Mouse (Mus musculus) c-Kit-negative CD71-positive TER-119-positive erythroid progenitor cells, embryonic 14.5 days (primary cell): Measurements from ENCODE around the gene Parp14.
A peak's percentile ranks its signal among the peaks of the same experiment; 100 is the strongest.
"Not testable (repeated sequence)": the region's sequence is repeated elsewhere in the genome, so short reads cannot be mapped to it uniquely, and the experiment has no call there.

Experiments used
- DNase-seq: peaks from one replicate; pipeline ENCODE4 v3.0.0-alpha.2; 2013; ENCODE audit warnings: low read depth, low spot score

The Parp14 gene

GRCm38 (mm10) chr16:35871048-35871851 is at the start of gene Parp14:
TSS of gene Parp14 (minus strand) at chr16:35871544.
- DNase-seq = no peak

- no peak for DNase-seq
Observed at GRCm38 (mm10) chr16:35918721-35919543, 47.6 kb upstream of the Parp14 start.

GRCm38 (mm10) chr16:35914301-35914700 is 43.0 kb upstream of the Parp14 start:
- no peak for DNase-seq

GRCm38 (mm10) chr16:35913526-35913925 is 42.2 kb upstream of the Parp14 start:
- no peak for DNase-seq

- no peak for DNase-seq
Observed at GRCm38 (mm10) chr16:35911449-35911848, 40.1 kb upstream of the Parp14 start.

- no peak for DNase-seq
Observed at GRCm38 (mm10) chr16:35907432-35908201, 36.3 kb upstream of the Parp14 start.

- no peak for DNase-seq
Observed at GRCm38 (mm10) chr16:35906887-35907286, 35.5 kb upstream of the Parp14 start.

GRCm38 (mm10) chr16:35905819-35906485 is 34.6 kb upstream of the Parp14 start:
- peak; percentile 52 for DNase-seq

- DNase-seq = no peak
Observed at GRCm38 (mm10) chr16:35905355-35905754, 34.0 kb upstream of the Parp14 start.

- no peak for DNase-seq
Observed at GRCm38 (mm10) chr16:35904121-35904736, 32.9 kb upstream of the Parp14 start.

- no peak for DNase-seq
Observed at GRCm38 (mm10) chr16:35903014-35903640, 31.8 kb upstream of the Parp14 start.

- DNase-seq = no peak
Observed at GRCm38 (mm10) chr16:35900541-35900940, 29.2 kb upstream of the Parp14 start.

- DNase-seq = no peak
Observed at GRCm38 (mm10) chr16:35894997-35895396, 23.7 kb upstream of the Parp14 start.

- not testable (repeated sequence) for DNase-seq
Observed at GRCm38 (mm10) chr16:35891603-35892002, 20.3 kb upstream of the Parp14 start.

GRCm38 (mm10) chr16:35890645-35891044 is 19.3 kb upstream of the Parp14 start:
- DNase-seq = no peak

- DNase-seq = no peak
Observed at GRCm38 (mm10) chr16:35888910-35889309, 17.6 kb upstream of the Parp14 start.

GRCm38 (mm10) chr16:35888174-35888573 is 16.8 kb upstream of the Parp14 start:
- no peak for DNase-seq

- no peak for DNase-seq
Observed at GRCm38 (mm10) chr16:35874416-35874815, 3.1 kb upstream of the Parp14 start.

GRCm38 (mm10) chr16:35872410-35873006 is 1.2 kb upstream of the Parp14 start:
- DNase-seq = no peak

- no peak for DNase-seq
Observed at GRCm38 (mm10) chr16:35871898-35872297, 554 bp upstream of the Parp14 start.
